Mouse (Mus musculus) kidney, postnatal 0 days (tissue): Measurements from ENCODE around the gene Ptpn14. TPM values are rescaled to one million over a fixed set of nuclear protein-coding genes. Genes with fewer than 3 reads are reported as not detected.

Experiments
- ATAC-seq: fragments of 200-750 bp; cut with Nextera tagmentation; replicated peaks from 2 replicates; pipeline ENCODE4 v1.8.0; 2017; ENCODE audit warnings: low read depth, moderate number of reproducible peaks, moderate TSS enrichment, moderate library complexity; ENCODE audit not compliant: low FRiP score
- DNase-seq: peaks from one replicate; pipeline ENCODE4 v3.0.0-alpha.2; 2016; ENCODE audit warnings: low spot score
- H3K27ac ChIP-seq: fragments of 300-500 bp; sonication (generic); 2 replicates; pipeline ENCODE4 v1.5.1; 2014; ENCODE audit warnings: mild to moderate bottlenecking
- H3K27me3 ChIP-seq: fragments of 300-500 bp; sonication (generic); 2 replicates; pipeline ENCODE4 v1.6.1; 2014; ENCODE audit warnings: low read length, mixed read lengths; ENCODE audit not compliant: insufficient read depth
- H3K36me3 ChIP-seq: fragments of 300-500 bp; sonication (generic); 2 replicates; pipeline ENCODE4 v1.6.1; 2014; ENCODE audit warnings: low read length, mixed read lengths; ENCODE audit not compliant: insufficient read depth
- H3K4me1 ChIP-seq: fragments of 300-500 bp; sonication (generic); replicated peaks from 2 replicates; pipeline ENCODE4 v1.6.1; 2014; ENCODE audit warnings: antibody characterized with exemption, low read length, mixed read lengths; ENCODE audit not compliant: insufficient read depth
- H3K4me2 ChIP-seq: fragments of 300-500 bp; sonication (generic); 2 replicates; pipeline ENCODE4 v1.6.1; 2014; ENCODE audit warnings: mild to moderate bottlenecking, low read length, moderate library complexity, mixed read lengths
- H3K4me3 ChIP-seq: fragments of 300-500 bp; sonication (generic); replicated peaks from 2 replicates; pipeline ENCODE4 v1.5.1; 2014; ENCODE audit warnings: low read depth, low read length
- H3K9ac ChIP-seq: fragments of 300-500 bp; sonication (generic); 2 replicates; pipeline ENCODE4 v1.6.1; 2014; ENCODE audit warnings: low read depth, low read length
- H3K9me3 ChIP-seq: fragments of 300-500 bp; sonication (generic); replicated peaks from 2 replicates; pipeline ENCODE4 v1.6.1; 2016; ENCODE audit warnings: low read length, inconsistent platforms, mixed read lengths
- CTCF ChIP-seq: IDR thresholded peaks from 2 replicates; pipeline ENCODE4 v1.5.1; 2016; ENCODE audit warnings: antibody characterized with exemption, low read depth, mild to moderate bottlenecking, moderate library complexity
- WGBS: fragments of 180-500 bp; shearing (Covaris S2); extraction: QIAGEN DNeasy Blood & Tissue Kit; methylation state at CpG from one replicate; pipeline ENCODE4 v1.1.7; 2014; 5-methylcytosine and 5-hydroxymethylcytosine counted together
- polyA plus RNA-seq: library from polyadenylated mRNA; unstranded; fragments of >200 nt; fragmentation: Nextera tagmentation; extraction: Ambion mirVana; gene quantifications from 2 replicates; pipeline ENCODE4 v1.2.1, GENCODE M21; 2015

Gene Ptpn14
- polyA plus RNA-seq, 1 experiment from 2014 or later, result 11.1 TPM

GRCm38 (mm10) chr1:189846319-189846718, 118.3 kb downstream of the Ptpn14 start:
- no peak for ATAC-seq
- peaks cover 73% of the 10 kb centered on the region for H3K36me3 ChIP-seq
- no peak overlapping the region for H3K4me3 ChIP-seq
- DNase-seq, result no peak
- H3K27me3 ChIP-seq, result no peaks in the 10 kb centered on the region
- no peak overlapping the region for H3K4me2 ChIP-seq
- no peaks in the 10 kb centered on the region for H3K4me1 ChIP-seq
- no peak overlapping the region for H3K27ac ChIP-seq
- TF ChIP-seq CTCF, result no peak
- H3K9me3 ChIP-seq, result no peaks in the 10 kb centered on the region
- WGBS, result 58% methylated on average over 2 of the region's 2 CpGs
- H3K9ac ChIP-seq, result no peak overlapping the region

- H3K4me3 ChIP-seq, result no peak overlapping the region
- DNase-seq (no peak), ATAC-seq (no peak)
- H3K36me3 ChIP-seq, result peaks cover 63% of the 10 kb centered on the region
- no peaks in the 10 kb centered on the region for H3K27me3 ChIP-seq
- 81% methylated on average over 11 of the region's 11 CpGs for WGBS
- H3K9me3 ChIP-seq, result no peaks in the 10 kb centered on the region
- H3K4me1 ChIP-seq, result no peaks in the 10 kb centered on the region
- H3K27ac ChIP-seq, result no peak overlapping the region
- no peak overlapping the region for H3K4me2 ChIP-seq
- no peak overlapping the region for H3K9ac ChIP-seq
- TF ChIP-seq CTCF, result no peak
These were observed 121.5 kb downstream of the Ptpn14 start for GRCm38 (mm10) chr1:189849550-189849949.

GRCm38 (mm10) chr1:189852051-189852450, 124.0 kb downstream of the Ptpn14 start:
- Histone ChIP-seq H3K27me3 (no peaks in the 10 kb centered on the region), H3K4me1 (no peaks in the 10 kb centered on the region), H3K4me2 (no peak overlapping the region), H3K9ac (no peak overlapping the region), H3K4me3 (no peak overlapping the region), H3K9me3 (no peaks in the 10 kb centered on the region), H3K36me3 (peaks cover 66% of the 10 kb centered on the region), H3K27ac (no peak overlapping the region)
- no peak for DNase-seq
- 68% methylated on average over 5 of the region's 5 CpGs for WGBS
- ATAC-seq, result no peak
- no peak for TF ChIP-seq CTCF

- WGBS, result 67% methylated on average over 7 of the region's 7 CpGs
- Histone ChIP-seq H3K9ac (no peak overlapping the region), H3K4me3 (no peak overlapping the region), H3K4me2 (no peak overlapping the region), H3K9me3 (no peaks in the 10 kb centered on the region), H3K4me1 (no peaks in the 10 kb centered on the region), H3K27me3 (no peaks in the 10 kb centered on the region), H3K36me3 (peaks cover 66% of the 10 kb centered on the region), H3K27ac (no peak overlapping the region)
- no peak for DNase-seq
- TF ChIP-seq CTCF, result no peak
- ATAC-seq, result no peak
These were observed 124.4 kb downstream of the Ptpn14 start for GRCm38 (mm10) chr1:189852456-189852855.

- H3K9ac ChIP-seq, result no peak overlapping the region
- no peaks in the 10 kb centered on the region for H3K27me3 ChIP-seq
- no peak overlapping the region for H3K4me3 ChIP-seq
- H3K9me3 ChIP-seq, result no peaks in the 10 kb centered on the region
- TF ChIP-seq CTCF, result no peak
- no peak overlapping the region for H3K27ac ChIP-seq
- no peak for DNase-seq
- ATAC-seq, result no peak
- 78% methylated on average over 13 of the region's 13 CpGs for WGBS
- peaks cover 65% of the 10 kb centered on the region for H3K36me3 ChIP-seq
- no peak overlapping the region for H3K4me2 ChIP-seq
- H3K4me1 ChIP-seq, result no peaks in the 10 kb centered on the region
These were observed 126.6 kb downstream of the Ptpn14 start for GRCm38 (mm10) chr1:189854646-189855045.

GRCm38 (mm10) chr1:189855739-189856138, 127.7 kb downstream of the Ptpn14 start:
- no peaks in the 10 kb centered on the region for H3K9me3 ChIP-seq
- no peak for ATAC-seq
- DNase-seq, result no peak
- no peak overlapping the region for H3K27ac ChIP-seq
- H3K36me3 ChIP-seq, result peaks cover 56% of the 10 kb centered on the region
- no peaks in the 10 kb centered on the region for H3K4me1 ChIP-seq
- TF ChIP-seq CTCF, result no peak
- H3K4me3 ChIP-seq, result no peak overlapping the region
- H3K4me2 ChIP-seq, result no peak overlapping the region
- H3K9ac ChIP-seq, result no peak overlapping the region
- H3K27me3 ChIP-seq, result no peaks in the 10 kb centered on the region
- WGBS, result 93% methylated on average over 5 of the region's 5 CpGs

GRCm38 (mm10) chr1:189858377-189858776, 130.3 kb downstream of the Ptpn14 start:
- Histone ChIP-seq H3K27me3 (no peaks in the 10 kb centered on the region), H3K27ac (no peak overlapping the region), H3K36me3 (peaks cover 49% of the 10 kb centered on the region), H3K4me1 (no peaks in the 10 kb centered on the region), H3K4me2 (no peak overlapping the region), H3K4me3 (no peak overlapping the region), H3K9ac (no peak overlapping the region), H3K9me3 (no peaks in the 10 kb centered on the region)
- ATAC-seq, result no peak
- DNase-seq, result no peak
- no peak for TF ChIP-seq CTCF
- WGBS, result 93% methylated on average over 6 of the region's 6 CpGs
